Comparison of ENCODE assay signal across 8 mouse cellular contexts in the genomic region with DNA sequence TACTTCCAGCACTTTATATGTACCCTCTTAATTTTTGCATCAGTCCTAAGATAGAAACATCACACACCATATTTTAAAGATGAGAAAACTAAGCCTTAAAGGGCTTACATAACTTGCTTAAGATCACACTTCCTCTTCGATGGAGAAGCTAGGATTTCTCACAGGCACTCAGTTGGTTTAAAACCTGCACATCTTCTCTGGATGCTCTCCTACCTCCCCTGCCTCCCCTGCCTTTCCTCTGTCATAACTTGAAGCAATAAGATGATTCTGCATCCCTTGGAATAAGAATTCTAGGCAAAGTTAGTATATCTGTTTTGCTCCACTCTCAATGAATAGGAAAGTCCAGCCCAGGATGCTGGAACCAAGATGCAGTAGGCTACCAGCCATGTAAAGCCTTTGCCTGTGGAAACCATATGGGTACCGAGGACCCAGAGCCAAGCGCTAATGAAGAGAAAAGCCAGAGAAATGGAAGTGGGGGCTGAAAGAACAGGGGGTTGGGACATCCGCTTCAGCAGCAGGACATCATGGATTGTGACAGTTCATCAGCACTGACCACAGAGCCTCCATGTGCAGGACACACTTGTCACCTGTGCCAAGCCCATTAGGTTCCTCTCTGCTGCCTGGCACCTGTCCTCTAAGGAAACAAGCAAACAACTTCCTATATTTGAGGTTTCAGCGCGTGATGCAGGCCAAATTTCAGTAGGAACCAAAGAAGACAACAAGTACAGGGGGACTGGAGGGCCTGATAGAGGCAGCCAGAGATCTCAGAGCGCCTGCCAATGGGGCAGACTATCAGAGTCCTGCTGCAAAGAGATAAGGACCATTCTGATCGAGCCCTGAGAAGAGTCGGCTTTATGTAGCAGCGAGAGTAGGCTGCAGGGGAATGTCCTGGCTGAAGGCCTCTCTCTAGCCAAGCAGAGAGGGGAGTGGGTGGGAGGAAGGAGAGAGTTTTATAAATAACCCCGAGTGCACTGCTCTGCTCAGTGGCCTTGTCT.
DNase-seq lines count a peak whose midpoint lies in the region; ATAC-seq lines count a peak whose summit lies in the region.

No protein-coding gene starts in this region.

- ATAC-seq in CD4-positive, CD25-positive, alpha-beta regulatory T cell, adult 4 months: no peak

- peak; percentile 35 for DNase-seq in CD4-positive, CD25-positive, alpha-beta regulatory T cell, adult 2 months (ENCODE audit: low read depth, low spot score)
- peak; percentile 23 for DNase-seq in ovary, postnatal 36 days (ENCODE audit: low spot score)
- DNase-seq in ovary, postnatal 14 days (ENCODE audit: low spot score): no peak
- DNase-seq in induced T-regulatory cell, adult 2 months (ENCODE audit: low read depth): peak; percentile 39
- peak; percentile 89 for DNase-seq in telencephalon, adult 2 months (ENCODE audit: low read depth, low spot score)
- DNase-seq in gastrocnemius, adult 18-20 months (ENCODE audit: low spot score): no peak
- no peak for DNase-seq in adrenal gland, postnatal 4 days (ENCODE audit: low spot score in 2 of 2)

Comparison
In these comparisons a context has a peak if more than half of its experiments do, and no peak if none do; other contexts are left out.
1. DNase-seq: peak in CD4-positive, CD25-positive, alpha-beta regulatory T cell, adult 2 months (single experiment), ovary, postnatal 36 days (single experiment), induced T-regulatory cell, adult 2 months (single experiment) and telencephalon, adult 2 months (single experiment); none in ovary, postnatal 14 days (single experiment), gastrocnemius, adult 18-20 months (single experiment) and adrenal gland, postnatal 4 days (0 of 2).